Mouse (Mus musculus): Measurements from ENCODE around the gene Acyp1.
"Not testable (repeated sequence)": the region's sequence is repeated elsewhere in the genome, so short reads cannot be mapped to it uniquely, and the experiment has no call there.

The Acyp1 gene

GRCm38 (mm10) chr12:85284331-85284730 lies 3.9 kb downstream of the Acyp1 start:
- DNase-seq (ENCODE audit: low spot score in 2 of 2), result no peak

GRCm38 (mm10) chr12:85281756-85282155 lies 6.5 kb downstream of the Acyp1 start:
- not testable (repeated sequence) for DNase-seq (ENCODE audit: low spot score in 2 of 2)

GRCm38 (mm10) chr12:85280845-85281651 lies 7.2 kb downstream of the Acyp1 start:
- no peak for DNase-seq (ENCODE audit: low spot score in 2 of 2)

- peak; percentile 98 to 99 for DNase-seq (ENCODE audit: low spot score in 2 of 2)
Measured at GRCm38 (mm10) chr12:85280105-85280844, 8.0 kb downstream of the Acyp1 start.

- no peak for DNase-seq (ENCODE audit: low spot score in 2 of 2)
Measured at GRCm38 (mm10) chr12:85279396-85280080, 8.7 kb downstream of the Acyp1 start.

GRCm38 (mm10) chr12:85278919-85279318 lies 9.3 kb downstream of the Acyp1 start:
- no peak for DNase-seq (ENCODE audit: low spot score in 2 of 2)

- DNase-seq (ENCODE audit: low spot score in 2 of 2), result no peak
Measured at GRCm38 (mm10) chr12:85276273-85276672, 12.0 kb downstream of the Acyp1 start.

GRCm38 (mm10) chr12:85273508-85273907 lies 14.7 kb downstream of the Acyp1 start:
- DNase-seq (ENCODE audit: low spot score in 2 of 2), result peak in 1 of 2 experiments; percentile 33

GRCm38 (mm10) chr12:85271843-85272206 lies 16.4 kb downstream of the Acyp1 start:
- no peak for DNase-seq (ENCODE audit: low spot score in 2 of 2)

- DNase-seq (ENCODE audit: low spot score in 2 of 2), result no peak
Measured at GRCm38 (mm10) chr12:85271132-85271842, 17.0 kb downstream of the Acyp1 start.

GRCm38 (mm10) chr12:85270319-85270718 lies 17.9 kb downstream of the Acyp1 start, which contains the start of gene Mlh3:
Gene Mlh3, minus strand, starts transcription at chr12:85270599.
- DNase-seq (ENCODE audit: low spot score in 2 of 2), result peak; percentile 78 to 86

GRCm38 (mm10) chr12:85269821-85270220 lies 18.4 kb downstream of the Acyp1 start:
- no peak for DNase-seq (ENCODE audit: low spot score in 2 of 2)

GRCm38 (mm10) chr12:85266248-85266647 lies 22.0 kb downstream of the Acyp1 start:
- DNase-seq (ENCODE audit: low spot score in 2 of 2), result no peak

GRCm38 (mm10) chr12:85264940-85265339 lies 23.3 kb downstream of the Acyp1 start:
- DNase-seq (ENCODE audit: low spot score in 2 of 2), result no peak

GRCm38 (mm10) chr12:85264531-85264930 lies 23.7 kb downstream of the Acyp1 start:
- DNase-seq (ENCODE audit: low spot score in 2 of 2), result no peak

- DNase-seq (ENCODE audit: low spot score in 2 of 2), result no peak
Measured at GRCm38 (mm10) chr12:85263190-85263589, 25.0 kb downstream of the Acyp1 start.

GRCm38 (mm10) chr12:85262489-85262888 lies 25.7 kb downstream of the Acyp1 start:
- no peak for DNase-seq (ENCODE audit: low spot score in 2 of 2)

GRCm38 (mm10) chr12:85257008-85257639 lies 31.1 kb downstream of the Acyp1 start:
- no peak for DNase-seq (ENCODE audit: low spot score in 2 of 2)

- no peak for DNase-seq (ENCODE audit: low spot score in 2 of 2)
Measured at GRCm38 (mm10) chr12:85256074-85256751, 32.0 kb downstream of the Acyp1 start.

- DNase-seq (ENCODE audit: low spot score in 2 of 2), result no peak
Measured at GRCm38 (mm10) chr12:85252083-85252482, 36.2 kb downstream of the Acyp1 start.

GRCm38 (mm10) chr12:85237553-85237952 lies 50.7 kb downstream of the Acyp1 start:
- DNase-seq (ENCODE audit: low spot score in 2 of 2), result no peak

Data from urinary bladder, postnatal 36 days (tissue).